Mouse (Mus musculus) activated CD4-positive, CD25-positive, alpha-beta regulatory T cell, adult 4 months (primary cell): ENCODE measurements around the gene Olfr857. TPM values are rescaled to one million over a fixed set of nuclear protein-coding genes. Genes with fewer than 3 reads are reported as not detected.
"Not testable (repeated sequence)": the region's sequence is repeated elsewhere in the genome, so short reads cannot be mapped to it uniquely, and the experiment has no call there.

Experiments used
- ATAC-seq: one replicate; pipeline ENCODE4 v1.8.0; 2017
- polyA plus RNA-seq, 2 experiments: library from polyadenylated mRNA; unstranded; fragments of 100-300 nt; shearing (Covaris generic); gene quantifications; one replicate each; pipeline ENCODE4 v1.2.1; 2017

The Olfr857 gene
- polyA plus RNA-seq = not detected

DNA sequence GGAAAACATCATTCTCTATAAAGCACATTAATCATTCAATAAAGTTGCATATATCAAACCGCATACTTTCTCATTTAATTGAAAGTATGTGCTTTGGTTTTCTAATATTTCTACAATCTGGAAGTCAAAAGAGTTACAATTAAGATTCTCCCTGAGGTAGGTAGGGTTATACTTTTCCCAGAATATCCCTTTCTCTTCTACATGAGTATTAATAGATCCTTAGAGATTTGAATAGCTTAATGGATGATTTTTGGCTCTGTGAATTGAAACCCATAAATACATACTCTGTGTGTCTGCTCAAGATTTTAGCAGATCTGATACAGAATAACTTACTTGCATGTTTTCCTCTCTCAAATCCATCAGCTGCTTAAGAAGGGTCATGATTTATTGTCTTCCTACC lies at the start of gene Olfr857:
Gene Olfr857, plus strand, starts transcription at position 301 of the 400 bp plus-strand sequence.
- no peak for ATAC-seq

DNA sequence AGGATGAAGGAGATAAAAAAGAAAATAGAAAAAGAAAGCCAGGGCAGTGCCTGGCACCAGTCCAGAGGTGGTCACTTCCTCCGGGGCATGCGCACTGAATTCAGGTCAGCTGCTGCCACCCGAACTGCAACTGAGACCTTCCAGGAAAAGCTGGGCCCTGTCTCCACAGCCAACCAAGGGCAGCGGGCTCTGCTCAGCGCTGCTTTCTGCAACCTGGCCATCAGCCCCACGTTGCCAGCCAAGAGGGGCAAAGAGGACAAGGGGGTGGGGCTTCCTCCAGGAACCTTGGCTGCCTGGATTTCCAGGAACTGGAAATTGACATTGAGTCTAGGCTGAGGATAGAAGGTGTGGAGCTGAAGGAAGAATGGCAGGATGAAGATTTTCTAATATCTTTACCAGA lies 19.0 kb upstream of the Olfr857 start:
- ATAC-seq = no peak

DNA sequence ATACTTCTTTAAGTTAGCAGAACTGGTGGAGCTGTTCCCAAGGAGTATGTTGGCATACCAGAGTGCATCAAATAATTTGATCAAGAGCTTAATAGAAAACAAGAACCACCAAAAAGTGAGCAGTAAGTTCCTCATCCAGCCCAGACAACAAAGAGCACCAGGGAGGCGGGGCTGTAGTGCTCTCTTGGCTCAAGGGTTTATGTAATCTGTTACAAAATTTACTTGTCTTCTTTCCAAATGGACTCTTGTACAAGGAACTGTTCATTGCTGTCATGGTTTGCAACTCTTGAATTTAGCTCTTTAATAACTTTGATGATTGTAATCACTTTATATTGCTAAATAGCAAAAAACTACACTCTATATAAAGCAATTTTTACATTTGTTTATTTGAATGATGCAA lies 17.8 kb upstream of the Olfr857 start:
- ATAC-seq = no peak

DNA sequence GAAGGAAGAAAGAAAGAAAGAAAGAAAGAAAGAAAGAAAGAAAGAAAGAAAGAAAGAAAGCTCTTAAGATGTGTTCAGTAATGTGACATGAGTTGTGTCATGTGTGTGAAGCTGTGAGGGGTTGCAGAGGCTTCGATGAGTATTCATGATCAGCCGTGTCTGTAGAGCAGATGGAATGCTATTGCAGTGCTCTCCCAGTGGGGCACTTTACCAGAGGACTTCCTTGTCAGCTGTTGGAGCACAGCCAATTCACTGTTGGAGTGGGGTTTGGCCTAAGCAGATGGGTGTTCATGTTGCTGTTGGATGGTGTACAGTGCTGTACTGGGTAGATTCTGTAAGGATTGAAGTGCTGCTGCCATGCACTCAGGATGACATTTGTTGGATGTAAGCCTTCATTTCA lies 16.8 kb upstream of the Olfr857 start:
- ATAC-seq = no peak

DNA sequence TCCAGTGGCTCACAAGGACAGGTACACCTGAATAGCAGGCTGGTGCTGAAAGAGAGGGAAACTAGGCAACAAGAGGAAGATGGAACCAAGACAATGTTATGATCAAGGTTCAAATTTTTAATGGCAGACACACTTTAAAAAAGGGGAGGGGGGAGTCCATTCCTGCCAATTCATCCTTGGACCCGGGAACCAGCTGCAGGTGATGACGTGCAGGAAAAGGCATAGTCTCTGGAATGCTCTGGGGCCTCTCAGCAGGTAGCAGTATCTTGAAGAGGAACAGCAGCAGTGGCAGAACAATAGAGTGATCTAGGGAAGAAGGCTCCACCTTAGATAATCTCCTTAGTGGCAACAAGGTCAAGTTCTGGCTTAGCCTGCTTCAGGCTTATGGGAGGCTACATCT lies 14.9 kb upstream of the Olfr857 start:
- not testable (repeated sequence) for ATAC-seq

DNA sequence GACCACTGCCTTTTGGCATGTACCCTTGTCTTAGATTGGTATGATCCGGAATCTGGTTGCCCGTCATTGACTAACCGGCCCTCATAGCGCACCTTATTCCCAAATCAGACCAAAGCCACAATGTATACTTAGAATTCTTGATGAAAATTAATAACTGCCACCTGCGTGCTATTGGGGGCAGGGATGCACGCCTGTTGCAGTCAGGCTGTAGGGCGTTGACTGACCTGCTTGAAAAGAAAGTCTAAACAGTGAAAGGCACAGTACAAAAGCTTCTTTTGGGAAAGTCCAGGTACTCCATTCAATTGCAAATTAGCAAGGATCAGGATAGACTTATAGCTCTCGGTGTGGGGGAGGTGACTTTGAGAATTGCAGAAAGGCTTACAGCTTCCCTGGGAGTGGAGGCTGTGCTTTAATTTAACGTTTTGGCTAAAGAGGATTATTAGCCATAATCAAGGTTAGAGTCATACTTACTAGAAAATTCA lies 14.3 kb upstream of the Olfr857 start:
- not testable (repeated sequence) for ATAC-seq

DNA sequence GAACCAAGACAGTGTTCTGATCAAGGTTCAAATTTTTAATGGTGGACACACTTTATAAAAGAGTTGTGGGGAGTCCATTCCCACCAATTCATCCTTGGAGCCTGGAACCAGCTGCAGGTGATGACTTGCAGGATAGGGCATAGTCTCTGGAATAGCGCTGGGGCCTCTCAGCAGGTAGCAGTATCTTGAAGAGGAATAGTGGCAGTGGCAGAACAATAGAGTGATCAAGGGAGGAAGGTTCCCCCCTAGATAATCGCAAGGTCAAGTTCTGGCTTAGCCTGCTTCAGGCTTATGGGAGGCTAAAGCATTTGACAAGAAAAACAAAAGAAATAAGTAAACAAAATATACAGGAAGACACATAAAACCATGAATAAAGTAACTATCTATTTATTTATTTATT lies 4.7 kb upstream of the Olfr857 start:
- ATAC-seq = not testable (repeated sequence)

Other genes starting within 250 kb of the Olfr857 start
- gene Olfr850, start 231.2 kb upstream of the Olfr857 start, polyA plus RNA-seq = not detected
- not detected for gene Olfr851, start 216.1 kb upstream of the Olfr857 start, polyA plus RNA-seq
- gene Olfr853, start 168.4 kb upstream of the Olfr857 start, polyA plus RNA-seq = not detected
- gene Olfr854, start 142.1 kb upstream of the Olfr857 start, polyA plus RNA-seq = not detected
- gene Olfr855, start 126.8 kb upstream of the Olfr857 start, polyA plus RNA-seq = not detected
- gene Zfp317, start 87.3 kb upstream of the Olfr857 start, polyA plus RNA-seq = 10 to 100 TPM; 30.2 to 34.7 TPM
- gene Olfr58, start 70.8 kb downstream of the Olfr857 start, polyA plus RNA-seq = not detected
- gene Olfr859, start 95.5 kb downstream of the Olfr857 start, polyA plus RNA-seq = under 1 TPM in 1 of 2 experiments, not detected in 1; 0.04 TPM
- not detected for gene Olfr860, start 140.3 kb downstream of the Olfr857 start, polyA plus RNA-seq
- gene Olfr862, start 178.6 kb downstream of the Olfr857 start, polyA plus RNA-seq = not detected
- 1 to 10 TPM; 1.3 to 2.6 TPM for gene Olfr77, start 207.4 kb downstream of the Olfr857 start, polyA plus RNA-seq